Mouse (Mus musculus) urinary bladder, adult 18-20 months (tissue): Measurements from ENCODE around the gene Slc25a38.

ENCODE experiments used
- DNase-seq, 2 experiments: peaks; one replicate each; pipeline ENCODE4 v3.0.0; 2022; ENCODE audit warnings: low spot score in 2 of 2, mixed read lengths in 2 of 2

Slc25a38 gene

GRCm38 (mm10) chr9:120110211-120111018 lies at the start of gene Slc25a38:
Slc25a38 (plus strand) TSS chr9:120110374.
- peak; percentile 89 to 92 for DNase-seq

- DNase-seq = no peak
Measured at GRCm38 (mm10) chr9:120064317-120064716, 45.9 kb upstream of the Slc25a38 start.

GRCm38 (mm10) chr9:120067609-120068008 lies 42.6 kb upstream of the Slc25a38 start:
- no peak for DNase-seq

GRCm38 (mm10) chr9:120068047-120068446 lies 42.1 kb upstream of the Slc25a38 start:
- DNase-seq = no peak

GRCm38 (mm10) chr9:120069779-120070178 lies 40.4 kb upstream of the Slc25a38 start, which contains the start of gene Cx3cr1:
Cx3cr1 (minus strand) TSS chr9:120069879.
- no peak for DNase-seq

- no peak for DNase-seq
Measured at GRCm38 (mm10) chr9:120071251-120071650, 38.9 kb upstream of the Slc25a38 start.

- DNase-seq = peak; percentile 52 to 78
Measured at GRCm38 (mm10) chr9:120073169-120073568, 37.0 kb upstream of the Slc25a38 start.

- DNase-seq = no peak
Measured at GRCm38 (mm10) chr9:120074516-120074915, 35.7 kb upstream of the Slc25a38 start.

GRCm38 (mm10) chr9:120078241-120078640 lies 31.9 kb upstream of the Slc25a38 start:
- DNase-seq = no peak

- DNase-seq = no peak
Measured at GRCm38 (mm10) chr9:120079901-120080300, 30.3 kb upstream of the Slc25a38 start.

GRCm38 (mm10) chr9:120080546-120081108 lies 29.5 kb upstream of the Slc25a38 start:
- DNase-seq = no peak

GRCm38 (mm10) chr9:120081247-120081646 lies 28.9 kb upstream of the Slc25a38 start:
- no peak for DNase-seq

GRCm38 (mm10) chr9:120081967-120082366 lies 28.2 kb upstream of the Slc25a38 start:
- DNase-seq = no peak

- DNase-seq = no peak
Measured at GRCm38 (mm10) chr9:120082691-120083090, 27.5 kb upstream of the Slc25a38 start.

- DNase-seq = no peak
Measured at GRCm38 (mm10) chr9:120083158-120083894, 26.8 kb upstream of the Slc25a38 start.

- DNase-seq = no peak
Measured at GRCm38 (mm10) chr9:120084406-120084805, 25.8 kb upstream of the Slc25a38 start.

- no peak for DNase-seq
Measured at GRCm38 (mm10) chr9:120089125-120089524, 21.0 kb upstream of the Slc25a38 start.

GRCm38 (mm10) chr9:120091086-120091485 lies 19.1 kb upstream of the Slc25a38 start:
- no peak for DNase-seq

GRCm38 (mm10) chr9:120091696-120092238 lies 18.4 kb upstream of the Slc25a38 start, which contains the start of gene Ccr8:
Ccr8 (plus strand) TSS chr9:120092114.
- no peak for DNase-seq

- DNase-seq = no peak
Measured at GRCm38 (mm10) chr9:120093701-120094100, 16.5 kb upstream of the Slc25a38 start.

- DNase-seq = no peak
Measured at GRCm38 (mm10) chr9:120095886-120096285, 14.3 kb upstream of the Slc25a38 start.

- peak in 1 of 2 experiments; percentile 54 for DNase-seq
Measured at GRCm38 (mm10) chr9:120098682-120099081, 11.5 kb upstream of the Slc25a38 start.
